Mouse (Mus musculus) thymus, postnatal 14 days (tissue): ENCODE data around the gene Bcam.

Source experiments
- DNase-seq: peaks from one replicate; pipeline ENCODE4 v3.0.0; 2021

Bcam gene

DNA sequence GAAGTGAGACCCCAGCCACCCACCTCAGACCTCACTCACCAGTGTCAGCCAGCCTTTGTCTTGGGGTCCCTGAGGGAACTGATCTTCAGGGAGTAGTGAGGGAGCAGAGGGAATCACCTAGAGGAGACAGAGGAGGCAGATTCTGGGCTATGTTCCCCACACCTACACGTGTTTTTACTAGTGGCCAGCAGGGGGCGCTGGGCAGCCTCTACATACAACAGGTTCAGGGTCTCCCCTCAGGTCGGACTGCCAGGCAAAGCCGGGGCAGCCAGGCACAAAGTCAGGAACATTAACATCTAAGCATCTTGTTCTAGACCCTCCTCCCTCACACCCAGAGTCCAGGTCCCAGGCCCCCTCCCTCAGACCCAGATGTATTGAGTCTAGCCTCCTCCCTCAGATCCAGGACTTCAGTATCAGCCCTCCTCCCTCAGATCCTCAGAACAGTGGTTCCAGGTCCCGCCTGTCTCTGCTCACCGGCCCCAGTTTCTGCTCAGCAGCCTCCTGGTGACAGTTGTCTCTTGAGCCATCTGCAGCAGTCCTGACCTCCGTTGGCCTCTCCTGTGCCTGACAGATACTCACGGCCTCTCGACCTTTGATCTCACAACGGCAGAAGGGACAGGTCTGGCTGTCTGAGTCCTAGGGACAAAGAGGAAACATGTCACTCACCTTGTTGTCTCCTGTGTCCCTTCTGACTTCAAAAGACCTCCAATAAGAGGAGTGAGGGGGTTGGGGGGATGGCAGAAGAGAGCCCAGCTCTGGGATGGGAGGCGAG lies 14.1 kb upstream of the Bcam start:
- peak; percentile 40 for DNase-seq

DNA sequence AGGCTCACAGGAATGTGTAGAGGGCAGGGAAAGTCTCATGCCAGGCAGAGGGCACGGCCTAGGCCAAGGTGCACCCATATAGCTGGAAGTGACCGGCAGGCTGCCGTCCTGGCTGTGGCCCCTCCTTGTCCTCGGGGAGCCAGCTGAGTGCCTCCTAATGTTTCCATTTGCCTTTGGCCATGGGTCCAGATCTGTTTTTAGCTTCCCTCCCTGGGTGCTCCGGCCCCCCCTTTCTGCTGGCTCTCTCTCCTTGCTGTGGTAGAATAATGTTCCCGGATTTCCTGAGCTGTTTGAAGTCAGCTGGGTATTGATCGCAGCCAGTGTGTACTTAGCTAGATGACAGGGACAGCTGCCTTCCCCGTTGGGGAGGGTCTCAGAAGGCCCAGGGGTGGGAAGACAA lies 12.8 kb upstream of the Bcam start:
- no peak for DNase-seq

DNA sequence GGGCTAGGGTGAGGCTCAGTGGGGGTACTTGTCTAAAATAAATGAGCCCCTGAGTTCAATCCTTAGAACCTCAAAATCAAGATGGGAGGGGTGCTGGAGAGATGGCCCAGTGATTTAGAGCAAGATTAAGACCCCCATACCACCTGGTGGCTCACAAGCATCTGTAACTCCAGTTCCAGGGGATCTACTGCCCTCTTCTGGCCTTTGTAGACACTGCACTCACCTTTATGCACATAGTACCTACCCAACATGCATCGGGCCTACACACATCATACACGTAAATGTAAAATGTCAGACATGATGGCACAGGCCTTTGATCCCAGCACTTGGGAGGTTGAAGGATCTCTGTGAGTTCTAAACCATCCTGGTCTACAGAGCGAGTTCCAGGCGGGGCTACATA lies 11.8 kb upstream of the Bcam start:
- no peak for DNase-seq

DNA sequence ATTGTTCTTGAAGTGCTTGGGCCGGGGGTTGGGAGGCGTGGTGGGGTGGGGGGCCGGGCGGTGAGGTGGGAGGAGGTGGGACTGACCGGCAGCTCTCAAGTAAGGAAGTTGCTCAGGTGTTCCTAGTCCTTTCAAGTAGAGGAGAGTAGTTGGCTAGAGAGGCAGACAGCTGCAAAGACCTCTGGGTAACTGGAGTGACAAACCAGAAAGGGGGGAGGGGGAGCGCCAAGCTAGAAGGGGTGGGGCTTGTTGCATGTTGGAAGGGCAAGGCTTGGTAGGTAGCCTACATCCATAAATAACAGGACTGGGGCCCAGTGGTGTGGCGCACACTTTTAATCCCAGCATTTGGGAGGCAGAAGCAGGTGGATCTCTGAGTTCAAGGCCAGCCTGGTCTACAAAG lies 10.9 kb upstream of the Bcam start:
- no peak for DNase-seq

DNA sequence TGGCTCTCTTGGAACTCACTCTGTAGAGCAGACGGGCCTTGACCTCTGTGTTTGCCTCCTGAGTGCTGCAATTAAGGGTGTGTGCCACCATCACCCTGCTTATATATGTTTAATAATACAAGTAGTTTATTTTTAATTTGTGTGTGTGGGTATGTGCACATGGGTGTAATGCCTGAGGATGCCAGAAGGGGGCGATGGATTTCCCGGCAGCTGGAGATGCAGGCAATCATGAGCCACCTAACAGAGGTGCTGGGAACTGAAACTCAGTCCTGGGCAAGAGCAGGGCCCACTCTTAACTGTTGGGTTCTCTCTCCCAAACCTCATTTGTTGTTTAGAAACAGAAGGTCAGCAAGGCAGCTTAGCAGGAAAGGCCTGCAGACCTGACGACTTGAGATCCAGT lies 9.1 kb upstream of the Bcam start:
- DNase-seq, result no peak

DNA sequence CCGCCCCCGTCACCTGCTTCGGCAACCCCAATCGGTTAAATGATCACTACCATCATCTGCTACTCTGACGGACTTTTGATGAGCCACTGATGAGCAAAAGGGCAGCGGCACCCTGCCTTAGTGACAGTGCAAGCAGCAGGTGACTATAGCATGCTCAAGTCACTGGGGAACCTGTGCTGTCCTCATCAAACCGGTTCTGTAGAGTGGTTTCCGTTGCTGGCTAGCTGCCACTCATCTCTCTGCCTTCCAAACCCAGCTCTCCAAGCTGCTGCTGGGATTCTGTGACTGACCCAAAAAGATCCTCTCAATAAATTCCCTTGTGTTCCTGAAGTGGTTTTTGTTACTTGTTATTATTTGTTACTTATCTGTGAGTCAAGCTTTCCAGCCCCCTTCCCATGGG lies 7.8 kb upstream of the Bcam start:
- no peak for DNase-seq

DNA sequence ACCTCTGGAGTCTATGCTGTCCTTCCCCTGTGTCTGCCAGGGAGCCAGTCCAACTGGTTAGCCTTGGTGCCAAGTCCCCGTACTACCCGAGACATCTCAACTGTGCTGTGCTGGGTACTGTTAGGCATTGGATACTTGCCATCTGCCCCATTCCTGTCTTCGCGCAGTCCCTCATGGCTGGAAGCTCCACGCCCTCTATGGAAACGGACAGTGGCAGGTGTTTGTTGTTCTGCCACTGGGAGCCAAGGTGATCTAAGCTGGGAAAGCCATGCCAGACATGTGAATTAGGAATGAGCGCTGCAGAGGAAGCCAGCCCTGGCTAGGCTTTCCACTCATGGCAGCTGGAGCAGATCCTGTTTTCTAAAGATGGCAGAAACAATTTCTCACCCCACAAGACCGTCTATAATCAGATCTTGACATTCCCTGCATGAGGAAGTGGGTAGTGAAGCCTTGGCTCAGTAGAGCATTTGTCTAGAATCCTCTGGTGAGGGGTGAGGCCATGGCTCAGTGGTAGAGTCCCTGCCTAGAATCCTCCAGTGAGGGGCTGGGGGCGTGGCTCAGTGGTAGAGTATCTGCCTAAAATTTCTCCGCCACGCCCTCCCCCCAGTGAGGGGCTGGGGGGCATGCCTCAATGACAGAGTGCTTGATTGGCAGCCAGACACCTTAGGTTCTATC lies 6.4 kb upstream of the Bcam start:
- no peak for DNase-seq

DNA sequence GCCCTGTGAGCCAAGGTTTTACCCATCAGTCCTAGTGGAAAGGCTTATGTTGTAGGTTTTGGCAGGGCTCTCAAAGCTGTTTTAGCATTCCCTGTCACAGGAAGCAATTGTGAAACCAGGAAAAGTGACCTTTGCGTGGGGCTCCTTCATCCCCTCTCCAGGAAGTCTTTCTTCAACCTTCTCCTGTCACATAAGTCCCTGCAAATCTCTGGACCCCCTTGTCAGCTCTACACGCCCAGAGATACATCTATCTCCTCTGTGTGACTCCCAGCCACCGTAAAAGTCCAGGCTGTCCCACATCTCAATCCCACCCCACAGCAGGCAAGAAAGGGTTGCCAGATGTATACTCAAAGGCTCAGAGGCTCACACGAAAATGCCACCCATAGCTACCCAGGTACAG lies 866 bp upstream of the Bcam start:
- DNase-seq, result no peak

DNA sequence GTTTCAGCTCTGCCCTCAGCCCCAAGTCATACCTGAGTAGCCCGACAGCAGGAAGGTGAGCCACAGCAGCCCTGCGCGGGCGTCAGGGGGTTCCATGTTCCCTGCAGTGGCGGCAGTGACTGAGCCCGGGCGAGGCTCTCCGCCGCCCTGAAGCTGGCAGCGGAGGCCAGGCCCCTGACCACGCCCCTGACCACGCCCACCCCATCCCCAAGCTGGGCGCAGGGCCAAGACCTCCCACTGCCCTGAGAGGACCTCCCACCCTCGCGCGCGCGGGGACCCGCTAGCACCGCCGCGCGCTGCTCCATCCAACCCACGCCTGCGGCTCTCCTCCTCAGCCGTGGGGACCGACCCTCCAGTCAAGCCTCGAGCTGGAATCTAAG lies 451 bp downstream of the Bcam start:
- peak; percentile 80 for DNase-seq

DNA sequence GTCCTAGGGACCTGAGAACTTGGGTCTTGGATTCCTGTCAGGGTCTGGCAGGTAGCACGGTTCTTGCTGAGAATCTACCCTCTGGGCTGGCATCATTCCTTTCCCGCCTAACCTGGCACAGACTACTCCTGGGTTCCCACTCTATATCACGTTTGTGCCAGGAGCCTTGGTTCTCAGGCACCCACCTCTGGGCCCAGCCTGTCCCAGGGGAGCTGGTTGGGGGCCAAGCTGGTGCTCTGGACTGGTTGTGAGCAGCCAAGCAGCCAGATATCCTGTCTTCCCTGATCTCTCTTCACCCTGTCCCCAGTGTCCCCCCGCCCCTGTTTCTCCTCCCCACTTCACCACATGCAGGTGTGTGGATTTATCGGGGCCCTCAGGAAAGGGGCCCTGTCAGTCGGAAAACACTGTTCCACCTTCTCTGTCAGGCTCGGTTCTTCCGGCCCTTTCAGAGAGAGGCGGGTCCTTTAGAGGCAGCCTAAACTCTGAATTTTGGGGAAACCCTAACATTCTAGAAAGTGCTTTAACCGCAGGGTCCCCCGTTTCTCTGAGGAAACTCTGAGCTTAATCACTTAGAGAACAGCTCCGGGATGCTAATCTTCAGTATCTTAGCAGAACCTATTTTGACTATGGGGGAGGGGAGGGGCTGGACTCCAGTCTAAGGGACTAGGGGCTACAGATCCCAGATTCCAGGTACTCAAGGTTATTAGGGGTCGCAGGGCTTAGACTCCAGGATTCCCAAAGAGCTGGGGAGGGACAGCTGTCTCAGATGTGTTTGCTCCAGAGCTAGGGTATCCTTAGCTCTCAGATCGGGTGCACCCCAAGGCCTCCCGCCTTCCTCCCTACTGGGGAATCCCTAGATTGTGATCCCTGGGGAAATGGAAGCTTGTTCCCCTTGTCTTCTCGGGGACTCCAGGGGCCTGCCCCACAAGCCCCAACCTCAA lies 1.1 kb downstream of the Bcam start:
- no peak for DNase-seq

DNA sequence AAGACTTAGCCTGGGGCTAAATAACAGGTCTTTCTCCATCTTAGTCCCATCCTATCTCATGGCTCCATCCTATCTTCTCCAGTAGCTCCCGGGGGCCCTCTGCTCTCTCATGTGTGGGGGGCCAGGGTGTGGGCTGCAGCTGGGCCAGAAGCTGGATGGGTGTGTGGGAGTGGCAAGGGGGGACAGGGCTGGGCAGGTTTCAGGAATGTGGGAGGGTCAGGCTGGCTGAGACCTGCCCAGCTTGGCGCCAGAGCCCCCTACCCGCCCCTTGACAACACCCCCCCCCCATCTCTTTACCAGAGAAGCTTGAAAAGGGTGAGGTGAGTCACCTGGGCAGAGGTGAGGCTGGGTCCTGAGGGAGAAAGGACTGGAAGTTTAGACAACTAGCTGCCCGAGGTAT lies 1.8 kb downstream of the Bcam start:
- no peak for DNase-seq

DNA sequence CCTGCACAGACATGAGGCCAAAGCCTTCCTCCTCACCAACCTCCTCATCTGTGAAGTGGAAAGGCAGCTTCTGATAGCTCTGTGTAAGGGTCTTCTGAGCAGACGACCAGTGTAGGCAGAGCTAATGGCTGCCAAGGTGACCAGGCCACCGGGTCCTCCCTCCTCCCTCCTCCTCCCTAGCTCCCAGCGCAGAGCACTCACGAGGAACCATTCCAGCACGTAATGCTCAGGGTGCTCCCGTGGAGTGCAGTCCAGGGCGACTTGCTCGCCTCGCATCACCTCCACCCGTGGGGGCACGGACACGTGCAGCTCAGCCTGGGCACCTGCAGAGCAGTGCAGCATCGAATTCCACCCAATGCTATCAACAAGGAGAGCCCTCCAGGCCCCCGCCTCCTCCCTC lies 2.6 kb downstream of the Bcam start:
- no peak for DNase-seq

DNA sequence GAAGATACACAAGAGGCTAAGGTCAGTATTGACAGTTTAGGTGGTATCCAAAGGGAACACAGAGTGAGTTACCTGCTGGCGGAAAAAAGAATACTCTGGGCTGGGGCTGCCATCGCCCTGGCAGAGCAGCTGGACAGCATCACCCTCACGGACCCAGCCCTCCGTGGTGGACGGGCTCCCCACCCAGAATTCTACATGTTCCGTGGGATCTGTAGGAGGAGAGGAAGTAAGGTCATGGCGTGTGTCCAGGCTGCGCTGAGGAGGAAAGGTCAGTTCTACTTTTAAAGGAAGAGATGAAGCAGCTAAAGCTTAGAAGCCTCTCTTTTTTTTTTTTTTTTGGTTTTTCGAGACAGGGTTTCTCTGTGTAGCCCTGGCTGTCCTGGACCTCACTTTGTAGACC lies 6.2 kb downstream of the Bcam start:
- DNase-seq, result no peak

DNA sequence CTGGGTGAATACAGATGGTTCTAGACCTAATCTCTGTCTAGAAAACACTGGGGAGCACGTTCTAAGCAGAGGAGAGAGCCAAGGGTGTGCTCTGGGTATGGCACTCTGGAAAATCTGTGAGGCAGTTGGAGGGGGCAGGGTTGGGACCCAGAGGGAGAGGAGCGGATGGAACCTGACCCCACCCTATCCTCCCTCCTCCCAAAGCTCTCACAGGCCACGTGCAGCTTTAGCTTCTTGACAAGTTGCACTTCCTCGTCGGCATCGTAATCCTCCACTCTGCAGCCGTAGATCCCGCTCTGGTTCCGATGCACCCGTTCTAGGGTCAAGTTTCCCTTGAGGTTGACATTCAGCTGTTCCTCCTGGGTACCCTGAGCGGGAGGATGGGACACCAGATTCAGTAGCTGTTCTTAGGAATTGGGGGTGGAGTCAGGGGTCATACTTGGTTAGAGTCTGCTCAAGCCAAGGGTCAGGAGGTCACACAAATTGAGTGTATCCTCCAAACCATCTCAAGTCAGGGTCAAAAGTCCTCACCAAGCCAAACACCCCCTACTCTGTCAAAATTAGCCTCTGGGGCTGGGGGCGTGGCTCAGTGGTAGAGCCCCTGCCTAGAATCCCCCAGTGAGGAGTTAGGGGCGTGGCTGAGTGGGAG lies 6.9 kb downstream of the Bcam start:
- no peak for DNase-seq

DNA sequence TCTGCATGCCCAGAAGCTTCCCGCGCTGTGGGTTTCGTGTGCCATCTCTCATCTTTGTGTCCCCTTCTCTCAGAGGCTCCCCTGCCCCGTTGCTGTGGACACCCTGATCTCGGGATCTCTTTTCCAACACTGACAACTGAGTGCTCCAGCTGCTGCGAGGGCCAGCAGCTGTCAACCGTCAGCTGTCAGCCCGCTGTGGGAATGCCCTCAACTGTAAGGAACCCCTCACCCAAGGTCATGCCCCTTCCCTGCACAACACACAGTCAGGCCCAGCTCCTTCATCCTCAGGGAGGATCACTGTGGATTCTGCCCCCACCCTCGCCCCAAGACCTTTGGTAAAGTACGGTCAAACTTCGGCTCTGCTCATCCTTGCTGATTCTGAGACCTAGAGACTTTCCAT lies 8.5 kb downstream of the Bcam start:
- no peak for DNase-seq

DNA sequence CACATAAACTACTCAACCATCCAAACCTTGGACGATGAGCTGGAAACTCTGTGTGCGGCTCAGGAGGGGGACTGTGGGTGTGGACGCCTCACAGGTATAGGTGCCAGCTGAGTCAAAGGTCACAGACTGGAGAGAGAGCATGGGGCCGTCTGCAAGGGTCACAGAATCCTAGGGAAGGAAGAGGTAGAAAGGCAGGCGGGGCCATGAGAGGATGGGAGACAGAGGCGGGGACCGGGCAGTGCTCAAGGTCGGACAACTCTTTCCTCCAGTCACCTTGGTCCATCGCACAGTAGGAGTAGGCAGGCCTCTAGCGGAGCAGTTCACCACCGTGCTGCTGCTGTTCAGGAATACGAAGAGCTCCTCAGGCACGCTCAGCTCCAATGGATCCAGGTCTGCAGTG lies 10.8 kb downstream of the Bcam start:
- DNase-seq, result no peak

DNA sequence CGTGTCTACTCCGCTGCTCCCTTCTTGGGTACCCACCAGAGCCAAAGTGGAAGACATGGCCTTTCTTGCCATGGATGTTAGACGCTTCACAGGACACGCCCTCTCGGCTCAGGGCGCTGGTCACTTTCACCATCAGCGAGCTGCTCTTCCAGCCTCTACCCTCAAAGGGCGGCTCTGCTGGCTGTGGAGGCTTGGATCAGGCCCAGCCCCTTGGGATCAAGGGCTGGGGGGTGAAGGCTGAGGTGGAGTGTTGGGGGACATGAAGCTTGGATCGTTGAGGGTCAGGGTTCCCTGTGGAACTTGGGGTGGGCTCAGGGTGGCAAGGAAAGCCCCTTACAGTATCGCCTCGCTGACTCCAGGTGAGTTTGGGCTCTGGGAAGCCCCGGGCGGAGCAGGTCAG lies 12.2 kb downstream of the Bcam start:
- no peak for DNase-seq

DNA sequence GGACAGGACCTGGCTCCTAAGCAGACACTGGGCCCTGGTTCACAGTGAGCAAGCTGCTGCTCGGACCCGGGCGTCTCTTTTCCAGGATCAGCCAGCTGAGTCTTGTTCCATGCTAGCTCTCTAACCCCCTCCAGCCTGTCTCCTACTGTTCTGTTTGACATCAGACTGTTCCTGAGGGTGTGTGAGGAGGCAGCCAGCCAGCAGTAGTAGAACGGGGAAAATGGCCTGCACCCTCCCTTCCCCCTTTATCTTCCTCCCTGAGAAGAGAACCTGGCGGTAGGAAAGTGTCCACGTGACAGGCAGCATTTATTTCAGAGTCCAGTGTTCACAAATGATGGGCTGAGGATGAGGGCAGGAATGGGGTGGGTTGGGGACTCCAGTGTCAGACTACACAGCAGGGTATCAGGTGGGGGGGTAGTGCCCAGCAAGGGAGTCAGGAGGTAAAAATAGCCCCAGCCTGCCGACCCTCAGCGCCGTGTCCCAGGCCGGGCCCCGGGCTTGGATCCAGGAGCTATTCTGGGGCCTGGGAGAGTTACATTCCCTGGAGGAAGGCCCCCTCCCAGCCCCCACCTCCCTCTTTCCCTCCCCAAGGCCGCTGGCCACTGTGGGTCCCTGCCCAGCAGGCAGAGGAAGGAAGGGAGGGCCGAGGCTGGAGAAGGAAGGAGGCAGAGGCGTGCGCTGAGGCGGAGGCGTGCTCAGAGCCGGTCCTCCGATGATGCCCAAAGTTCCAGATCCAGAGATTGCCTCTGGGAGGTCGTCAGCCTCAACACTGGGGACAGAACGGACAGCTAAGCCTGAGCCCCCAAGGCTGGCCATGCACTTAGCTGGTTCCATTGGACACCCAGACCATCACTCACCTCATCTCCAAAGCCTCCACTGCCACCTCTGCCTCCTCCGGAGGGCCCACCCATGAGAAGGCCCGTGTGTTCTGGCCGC lies 14.7 kb downstream of the Bcam start:
- no peak for DNase-seq

DNA sequence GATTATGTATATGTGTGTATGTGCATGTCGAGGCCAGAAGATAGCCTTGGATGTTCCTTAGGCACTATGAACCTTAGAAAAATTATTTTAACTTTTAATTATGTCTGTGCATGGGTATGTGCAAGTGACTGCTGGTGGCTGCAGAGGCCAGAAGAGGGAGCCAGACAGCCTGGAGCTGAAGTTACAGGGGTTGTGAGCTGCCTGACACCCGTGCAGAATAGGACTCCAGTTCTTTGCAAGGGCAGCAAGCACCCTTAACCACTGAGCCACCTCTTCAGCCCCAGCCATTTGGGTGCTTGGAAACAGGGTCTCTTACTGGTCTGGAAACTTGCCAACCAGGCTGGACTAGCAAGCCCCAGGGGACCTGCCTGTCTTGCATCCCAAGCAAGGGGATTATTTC lies 15.8 kb downstream of the Bcam start:
- no peak for DNase-seq

DNA sequence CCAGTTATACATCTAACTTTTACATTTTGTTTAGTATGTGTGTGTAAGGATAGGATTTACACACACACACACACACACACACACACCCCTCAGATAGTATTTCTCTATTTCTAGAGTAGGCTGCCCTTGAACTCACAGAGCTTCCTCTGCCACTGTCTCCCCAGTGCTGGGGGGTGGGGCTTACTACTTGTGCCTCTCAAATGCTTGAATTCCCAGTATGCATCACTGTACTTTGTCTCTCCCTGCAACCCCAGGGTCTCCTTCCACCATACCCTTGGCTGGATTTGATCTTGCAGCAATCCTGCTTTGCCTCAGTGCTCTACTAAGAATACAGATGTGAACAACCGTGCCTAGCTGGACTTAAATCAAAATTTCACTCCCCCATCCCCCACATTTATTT lies 16.8 kb downstream of the Bcam start:
- DNase-seq, result no peak

DNA sequence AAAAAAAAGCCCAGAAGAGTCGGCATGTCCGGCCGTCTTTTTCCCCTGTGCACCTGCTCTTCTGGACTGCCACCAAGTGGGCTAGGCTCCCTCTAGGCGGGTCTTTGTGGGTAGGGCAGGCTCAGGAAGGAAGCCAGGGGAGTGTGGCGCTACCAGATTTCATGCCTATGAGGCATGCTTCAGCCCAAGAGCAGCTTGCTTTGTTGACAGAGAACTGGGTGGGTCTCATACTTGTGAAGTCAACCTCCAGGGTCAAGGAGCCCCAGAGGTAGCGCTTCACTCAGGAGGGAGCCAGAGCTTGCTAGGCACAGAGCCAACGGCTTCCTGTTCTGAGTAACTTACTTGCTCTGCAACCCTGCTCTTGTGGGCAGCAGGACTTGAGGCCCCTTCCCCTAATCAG lies 17.2 kb downstream of the Bcam start:
- no peak for DNase-seq

DNA sequence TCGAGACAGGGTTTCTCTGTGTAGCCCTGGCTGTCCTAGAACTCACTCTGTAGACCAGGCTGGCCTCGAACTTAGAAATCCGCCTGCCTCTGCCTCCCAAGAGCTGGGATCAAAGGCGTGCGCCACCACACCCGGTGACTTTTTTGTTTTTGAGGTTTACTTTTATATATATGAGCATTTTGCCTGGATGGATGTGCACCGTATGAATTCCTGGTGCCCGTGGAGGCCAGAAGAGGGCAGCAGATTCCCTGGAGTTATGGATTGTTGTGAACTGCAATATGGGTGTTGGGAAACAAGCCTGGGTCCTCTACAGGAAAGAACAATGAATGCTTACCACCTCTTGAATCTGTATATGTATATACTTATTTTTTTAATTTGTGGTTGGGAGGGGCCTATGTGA lies 18.2 kb downstream of the Bcam start:
- DNase-seq, result no peak
